Mouse (Mus musculus) ES-Bruce4 (cell line): ENCODE results near the gene Dmrtc2.

Experiments
- CTCF ChIP-seq: IDR thresholded peaks from one replicate; pipeline ENCODE4 v1.8.1; 2011; ENCODE audit warnings: low read depth, low read length
- EP300 ChIP-seq: IDR thresholded peaks from 2 replicates; pipeline ENCODE4 v1.6.1; 2011; ENCODE audit warnings: low read depth, low read length; ENCODE audit not compliant: insufficient read depth

DNA sequence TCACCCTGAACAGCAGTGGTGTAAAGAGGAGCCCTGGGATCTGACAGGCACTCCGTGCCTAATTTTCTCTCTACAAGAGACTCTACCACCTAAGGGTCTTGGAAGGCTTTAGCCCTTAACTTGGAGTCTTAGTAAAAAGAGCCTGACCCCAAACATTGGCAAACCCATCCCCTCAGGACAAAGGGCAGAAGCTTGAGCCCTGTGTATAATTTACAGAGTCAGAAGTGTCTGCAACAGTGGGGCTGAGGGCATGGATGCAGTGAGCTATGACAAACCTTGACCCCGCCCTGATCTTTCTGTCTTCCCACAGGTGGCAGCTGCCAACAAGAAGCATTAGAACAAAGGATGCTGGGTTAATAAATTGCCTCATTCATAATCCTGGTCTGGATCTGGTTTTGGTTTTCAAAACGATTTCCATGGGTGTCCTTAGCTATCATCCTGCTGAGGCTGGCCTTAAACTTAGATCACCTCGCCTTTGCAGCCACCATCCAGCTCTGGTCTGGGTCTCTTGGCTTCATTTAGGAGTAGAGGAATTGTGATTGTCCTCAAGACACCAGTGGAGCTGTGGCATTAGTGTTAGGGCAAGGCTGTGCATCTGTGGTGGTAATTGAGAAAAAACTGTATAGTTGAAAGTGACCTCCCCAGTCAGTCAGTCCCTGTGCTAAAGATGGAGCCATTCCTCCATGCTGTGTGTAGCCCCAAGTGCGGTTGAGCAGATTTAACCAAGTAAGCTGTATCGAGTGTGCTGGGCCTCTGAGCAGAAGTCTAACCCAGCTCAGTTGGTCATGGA, 19.8 kb downstream of the Dmrtc2 start:
- no peak for TF ChIP-seq CTCF
- TF ChIP-seq EP300, result no peak
